Mouse (Mus musculus): ENCODE measurements around the gene Fkbpl.

DNA sequence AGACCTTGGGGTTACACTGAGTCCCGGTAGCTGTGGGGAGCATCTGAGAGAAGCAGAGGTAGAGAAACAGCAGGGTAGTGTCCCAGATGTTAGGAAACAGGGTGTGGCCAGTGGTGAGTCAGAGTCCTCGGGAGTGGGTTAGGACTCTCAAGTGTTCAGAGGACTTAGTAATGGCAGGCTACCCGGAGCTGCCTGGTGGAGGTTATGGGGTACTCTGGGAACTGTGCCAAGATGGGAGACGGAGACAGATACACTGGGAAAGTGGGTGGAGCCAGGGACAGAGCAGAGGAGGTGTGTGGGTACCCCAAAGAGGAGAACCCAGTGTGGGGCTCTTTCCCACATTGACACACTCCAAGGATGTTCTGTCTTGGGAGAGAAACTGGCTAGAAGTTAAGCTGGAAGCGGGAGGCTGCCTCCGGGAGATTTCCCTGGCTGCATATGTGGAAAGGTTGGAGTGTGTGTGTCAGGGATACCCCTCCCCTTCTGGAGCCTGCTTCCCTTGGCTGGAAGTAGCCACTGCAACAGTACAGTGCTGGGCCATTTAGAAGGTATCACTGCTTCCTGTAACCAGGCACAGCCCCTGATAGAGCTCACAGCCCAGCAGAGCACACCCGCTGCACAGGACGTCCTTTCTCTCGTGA, 39.8 kb downstream of the Fkbpl start:
- no peak for TF ChIP-seq CTCF (IDR thresholded peaks at IDR 0.05; ENCODE audit: insufficient read depth, low read length)
- no peak for TF ChIP-seq POLR2A (IDR thresholded peaks at IDR 0.05; ENCODE audit: borderline replicate concordance, extremely low read depth, low read depth, low read length)
